Mouse (Mus musculus): ENCODE data around the gene Adora1.

DNA sequence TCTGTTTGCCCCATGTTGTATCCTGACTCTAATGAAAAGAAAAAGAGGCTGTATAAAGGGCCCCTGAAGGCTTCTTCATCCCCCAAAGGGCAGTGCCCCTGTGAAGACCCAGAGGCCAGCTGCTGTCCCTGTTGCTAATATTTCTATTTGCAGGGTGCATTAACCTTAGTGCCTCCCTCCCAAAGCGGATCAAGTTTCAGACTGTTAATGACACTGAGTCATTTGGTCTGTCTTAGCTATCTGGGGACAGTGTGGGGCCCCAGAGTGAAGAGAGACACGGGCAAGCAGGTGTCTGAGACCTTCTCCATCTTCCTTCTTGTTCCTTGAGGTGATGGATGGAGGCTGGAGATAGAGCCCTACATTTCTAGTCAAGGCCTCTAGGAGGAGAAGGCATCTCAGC lies 40.1 kb downstream of the Adora1 start:
- TF ChIP-seq CTCF (IDR thresholded peaks at IDR 0.05; ENCODE audit: low read depth, low read length) (no peak), POLR2A (IDR thresholded peaks at IDR 0.05; ENCODE audit: extremely low read depth, insufficient read depth, low read length) (no peak)

All from liver, adult 2 months (tissue).